Mouse (Mus musculus): ENCODE results near the gene Gjc2. TPM values are rescaled to one million over a fixed set of nuclear protein-coding genes. Genes with fewer than 3 reads are reported as not detected.
A peak's percentile ranks its signal among the peaks of the same experiment; 100 is the strongest.

The Gjc2 gene
- polyA plus RNA-seq, 1 experiment from 2014 or later = not detected

GRCm38 (mm10) chr11:59169807-59170206 lies 13.2 kb downstream of the Gjc2 start:
- H3K4me2 ChIP-seq (ENCODE audit: low read depth) = no peak overlapping the region
- peaks cover 6% of the 10 kb centered on the region for H3K27me3 ChIP-seq (ENCODE audit: control insufficient read depth, insufficient read depth, low read length)
- no peak overlapping the region for H3K9ac ChIP-seq (ENCODE audit: low read length)
- H3K27ac ChIP-seq (ENCODE audit: low read depth, low read length) = no peak overlapping the region
- H3K4me3 ChIP-seq (ENCODE audit: low read depth, low read length) = no peak overlapping the region
- H3K36me3 ChIP-seq (ENCODE audit: control insufficient read depth, insufficient read depth, low read length) = no peaks in the 10 kb centered on the region
- no peaks in the 10 kb centered on the region for H3K9me3 ChIP-seq (ENCODE audit: control insufficient read depth, low read length)
- no peaks in the 10 kb centered on the region for H3K4me1 ChIP-seq (ENCODE audit: control insufficient read depth, insufficient read depth, low read length)
- ATAC-seq (ENCODE audit: insufficient read depth, low FRiP score, low TSS enrichment) (no peak), DNase-seq (ENCODE audit: low spot score) (no peak)
- WGBS = 71% methylated on average over 3 of the region's 3 CpGs

DNA sequence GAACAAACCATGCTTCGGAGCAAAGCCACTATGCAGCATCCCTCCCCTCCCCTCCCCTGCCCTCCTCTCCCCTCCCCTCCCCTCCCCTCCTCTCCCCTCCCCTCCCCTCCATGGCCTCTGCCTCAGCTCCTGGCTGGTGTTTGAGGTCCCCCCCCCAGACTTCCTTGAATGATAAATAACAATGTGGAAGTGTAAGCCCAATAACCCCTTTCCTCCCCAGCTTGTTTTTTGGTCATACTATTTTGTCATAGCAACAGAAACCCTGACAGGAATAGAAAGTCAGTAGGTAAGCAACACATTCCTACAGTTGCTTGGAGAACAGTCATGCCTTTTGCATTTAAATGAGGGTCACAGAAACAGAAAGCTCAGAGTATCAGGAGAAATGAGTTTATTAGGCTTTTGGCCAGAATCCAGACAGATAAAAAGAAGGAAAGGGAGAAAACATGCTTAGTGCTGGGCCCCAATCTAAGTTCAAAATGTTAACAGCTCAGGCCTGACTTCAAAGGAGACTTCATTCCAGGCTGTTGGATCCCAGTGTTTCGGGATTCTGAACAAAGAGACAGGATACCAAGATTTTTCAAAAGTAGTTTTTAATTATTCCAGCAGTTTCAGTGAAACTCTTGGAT lies 17.3 kb downstream of the Gjc2 start:
- no peak for ATAC-seq (ENCODE audit: insufficient read depth, low FRiP score, low TSS enrichment)
- Histone ChIP-seq H3K27ac (ENCODE audit: low read depth, low read length) (no peak overlapping the region), H3K9me3 (ENCODE audit: control insufficient read depth, low read length) (no peaks in the 10 kb centered on the region), H3K9ac (ENCODE audit: low read length) (no peak overlapping the region), H3K4me3 (ENCODE audit: low read depth, low read length) (no peak overlapping the region), H3K36me3 (ENCODE audit: control insufficient read depth, insufficient read depth, low read length) (no peaks in the 10 kb centered on the region), H3K4me1 (ENCODE audit: control insufficient read depth, insufficient read depth, low read length) (peaks cover 3% of the 10 kb centered on the region; the same call in 1 of the 2 replicates), H3K27me3 (ENCODE audit: control insufficient read depth, insufficient read depth, low read length) (no peaks in the 10 kb centered on the region), H3K4me2 (ENCODE audit: low read depth) (no peak overlapping the region)
- 64% methylated on average over 2 of the region's 2 CpGs for WGBS
- no peak for DNase-seq (ENCODE audit: low spot score)

DNA sequence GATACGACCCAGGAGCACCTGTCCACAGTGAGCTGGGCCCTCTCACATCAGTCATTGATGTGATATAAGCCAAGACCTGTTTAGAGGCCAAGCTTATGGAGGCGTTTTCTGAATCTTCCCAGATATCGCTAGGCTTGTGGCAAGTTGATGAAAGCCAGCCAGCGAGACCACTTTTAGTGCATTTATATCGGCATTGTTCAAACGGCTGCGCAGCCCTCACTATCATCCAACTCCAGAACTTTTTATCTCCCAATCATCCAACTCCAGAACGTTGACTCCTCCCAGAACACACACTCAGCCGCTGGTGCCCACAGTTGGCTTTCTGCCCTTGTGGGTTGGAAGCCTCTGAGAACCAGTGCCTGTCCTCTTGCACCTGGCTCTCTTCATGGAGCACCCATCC lies 18.6 kb downstream of the Gjc2 start:
- Histone ChIP-seq H3K4me1 (ENCODE audit: control insufficient read depth, insufficient read depth, low read length) (peaks cover 3% of the 10 kb centered on the region; the same call in 1 of the 2 replicates), H3K9me3 (ENCODE audit: control insufficient read depth, low read length) (no peaks in the 10 kb centered on the region), H3K9ac (ENCODE audit: low read length) (peak overlapping the region; percentile 32; the same call in 1 of the 2 replicates), H3K36me3 (ENCODE audit: control insufficient read depth, insufficient read depth, low read length) (no peaks in the 10 kb centered on the region), H3K27ac (ENCODE audit: low read depth, low read length) (0 out of 2 replicates have a peak overlapping the region, but pooled peaks have one; percentile 88), H3K4me2 (ENCODE audit: low read depth) (peak overlapping the region; percentile 70), H3K27me3 (ENCODE audit: control insufficient read depth, insufficient read depth, low read length) (no peaks in the 10 kb centered on the region), H3K4me3 (ENCODE audit: low read depth, low read length) (no peak overlapping the region; the same call in 1 of the 2 replicates)
- no peak for DNase-seq (ENCODE audit: low spot score)
- 84% methylated on average over 9 of the region's 9 CpGs for WGBS
- ATAC-seq (ENCODE audit: insufficient read depth, low FRiP score, low TSS enrichment) = no peak

GRCm38 (mm10) chr11:59163255-59164236 lies 19.5 kb downstream of the Gjc2 start, which contains the start of gene Iba57:
Gene Iba57, minus strand, starts transcription at chr11:59163739.
- DNase-seq (ENCODE audit: low spot score) = peak; percentile 99
- Histone ChIP-seq H3K27me3 (ENCODE audit: control insufficient read depth, insufficient read depth, low read length) (no peaks in the 10 kb centered on the region), H3K4me1 (ENCODE audit: control insufficient read depth, insufficient read depth, low read length) (peaks cover 3% of the 10 kb centered on the region; the same call in 1 of the 2 replicates), H3K9me3 (ENCODE audit: control insufficient read depth, low read length) (no peaks in the 10 kb centered on the region), H3K36me3 (ENCODE audit: control insufficient read depth, insufficient read depth, low read length) (no peaks in the 10 kb centered on the region), H3K4me3 (ENCODE audit: low read depth, low read length) (peak within 1 kb of the TSS; percentile 58), H3K9ac (ENCODE audit: low read length) (peak within 1 kb of the TSS; percentile 73), H3K27ac (ENCODE audit: low read depth, low read length) (peak within 1 kb of the TSS; percentile 88), H3K4me2 (ENCODE audit: low read depth) (peak within 1 kb of the TSS; percentile 70)
- WGBS = 2% methylated on average over 59 of the region's 68 CpGs
- ATAC-seq (ENCODE audit: insufficient read depth, low FRiP score, low TSS enrichment) = peak; percentile 99

GRCm38 (mm10) chr11:59162443-59163254 lies 20.4 kb downstream of the Gjc2 start:
- DNase-seq (ENCODE audit: low spot score) (peak; percentile 20), ATAC-seq (ENCODE audit: insufficient read depth, low FRiP score, low TSS enrichment) (no peak; the same call in 1 of the 2 replicates)
- Histone ChIP-seq H3K4me1 (ENCODE audit: control insufficient read depth, insufficient read depth, low read length) (peaks cover 3% of the 10 kb centered on the region; the same call in 1 of the 2 replicates), H3K9ac (ENCODE audit: low read length) (0 out of 2 replicates have a peak overlapping the region, but pooled peaks have one; percentile 2), H3K4me2 (ENCODE audit: low read depth) (peak overlapping the region; percentile 70), H3K36me3 (ENCODE audit: control insufficient read depth, insufficient read depth, low read length) (no peaks in the 10 kb centered on the region; the same call in 1 of the 2 replicates), H3K9me3 (ENCODE audit: control insufficient read depth, low read length) (no peaks in the 10 kb centered on the region), H3K27me3 (ENCODE audit: control insufficient read depth, insufficient read depth, low read length) (no peaks in the 10 kb centered on the region), H3K27ac (ENCODE audit: low read depth, low read length) (peak overlapping the region; percentile 88), H3K4me3 (ENCODE audit: low read depth, low read length) (peak overlapping the region; percentile 58)
- WGBS = 60% methylated on average over 9 of the region's 9 CpGs

DNA sequence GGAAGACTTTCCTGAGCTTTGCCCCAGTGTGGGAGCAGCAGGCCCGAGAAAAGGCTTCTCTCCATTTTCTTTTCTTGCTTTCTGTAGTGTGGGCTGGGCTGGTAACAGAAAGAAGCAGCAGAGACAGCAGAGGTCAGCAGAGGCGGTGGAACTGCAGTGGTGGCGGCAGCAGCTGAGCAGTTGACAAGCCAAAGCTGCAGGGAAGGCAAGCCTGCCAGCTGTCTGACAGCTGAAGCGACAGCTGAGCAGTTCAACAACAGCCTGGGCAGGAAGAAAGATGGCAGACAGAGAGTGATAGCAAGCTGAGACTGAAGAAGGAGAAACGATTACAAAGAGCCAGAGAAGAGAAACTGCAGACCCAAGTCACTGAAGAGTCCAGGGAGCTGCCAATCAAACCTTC lies 21.6 kb downstream of the Gjc2 start:
- H3K4me3 ChIP-seq (ENCODE audit: low read depth, low read length) = no peak overlapping the region
- H3K4me2 ChIP-seq (ENCODE audit: low read depth) = no peak overlapping the region
- no peak for ATAC-seq (ENCODE audit: insufficient read depth, low FRiP score, low TSS enrichment)
- H3K27ac ChIP-seq (ENCODE audit: low read depth, low read length) = no peak overlapping the region
- 77% methylated on average over 5 of the region's 5 CpGs for WGBS
- no peaks in the 10 kb centered on the region for H3K27me3 ChIP-seq (ENCODE audit: control insufficient read depth, insufficient read depth, low read length)
- H3K9me3 ChIP-seq (ENCODE audit: control insufficient read depth, low read length) = no peaks in the 10 kb centered on the region
- DNase-seq (ENCODE audit: low spot score) = no peak
- peaks cover 3% of the 10 kb centered on the region; the same call in 1 of the 2 replicates for H3K4me1 ChIP-seq (ENCODE audit: control insufficient read depth, insufficient read depth, low read length)
- H3K9ac ChIP-seq (ENCODE audit: low read length) = no peak overlapping the region
- no peaks in the 10 kb centered on the region; the same call in 1 of the 2 replicates for H3K36me3 ChIP-seq (ENCODE audit: control insufficient read depth, insufficient read depth, low read length)

DNA sequence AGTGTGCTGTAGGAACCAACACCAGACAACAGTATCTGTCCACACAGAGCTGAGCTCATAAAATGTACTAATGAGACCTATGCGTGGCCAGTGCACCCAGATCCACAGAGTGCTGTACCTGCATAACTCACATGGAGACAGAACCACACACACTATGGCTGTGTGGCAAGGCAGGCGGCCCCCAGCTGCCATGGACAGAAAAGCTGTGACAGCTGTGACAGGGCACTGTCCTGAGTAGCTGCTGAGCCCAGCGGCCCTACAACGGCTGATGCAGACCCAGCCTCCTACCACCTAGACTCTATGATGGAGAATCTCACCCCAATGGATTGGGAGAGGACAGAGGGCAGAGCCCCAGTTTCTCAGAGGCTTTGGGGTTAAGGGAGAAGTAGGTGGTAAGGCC lies 23.5 kb downstream of the Gjc2 start:
- Histone ChIP-seq H3K36me3 (ENCODE audit: control insufficient read depth, insufficient read depth, low read length) (no peaks in the 10 kb centered on the region; the same call in 1 of the 2 replicates), H3K27ac (ENCODE audit: low read depth, low read length) (no peak overlapping the region), H3K9me3 (ENCODE audit: control insufficient read depth, low read length) (no peaks in the 10 kb centered on the region), H3K4me3 (ENCODE audit: low read depth, low read length) (no peak overlapping the region), H3K4me1 (ENCODE audit: control insufficient read depth, insufficient read depth, low read length) (peaks cover 3% of the 10 kb centered on the region; the same call in 1 of the 2 replicates), H3K9ac (ENCODE audit: low read length) (no peak overlapping the region), H3K4me2 (ENCODE audit: low read depth) (no peak overlapping the region), H3K27me3 (ENCODE audit: control insufficient read depth, insufficient read depth, low read length) (no peaks in the 10 kb centered on the region)
- ATAC-seq (ENCODE audit: insufficient read depth, low FRiP score, low TSS enrichment) = no peak
- WGBS = 93% methylated on average over 4 of the region's 4 CpGs
- no peak for DNase-seq (ENCODE audit: low spot score)

DNA sequence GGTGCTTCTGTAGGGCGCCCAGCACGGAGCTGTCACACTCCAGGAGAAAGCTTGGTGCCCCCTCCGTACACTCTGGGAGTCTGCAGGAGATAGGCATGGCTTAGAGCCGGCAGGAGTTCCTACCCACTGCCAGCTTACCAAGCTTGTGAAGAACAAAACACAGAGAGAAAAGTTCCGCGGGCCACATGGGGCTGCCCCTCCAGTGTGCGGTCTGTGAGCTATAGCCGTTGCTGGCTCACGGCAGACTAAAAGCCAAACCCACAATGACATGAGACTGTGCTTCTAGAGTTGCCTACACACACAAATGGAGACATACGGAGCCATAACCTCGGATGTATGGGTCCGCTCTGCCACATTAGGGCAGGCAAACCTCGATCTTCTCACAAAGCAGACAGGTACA lies 23.9 kb downstream of the Gjc2 start:
- Histone ChIP-seq H3K4me1 (ENCODE audit: control insufficient read depth, insufficient read depth, low read length) (peaks cover 2% of the 10 kb centered on the region; the same call in 1 of the 2 replicates), H3K4me3 (ENCODE audit: low read depth, low read length) (no peak overlapping the region), H3K4me2 (ENCODE audit: low read depth) (no peak overlapping the region), H3K9me3 (ENCODE audit: control insufficient read depth, low read length) (no peaks in the 10 kb centered on the region), H3K27me3 (ENCODE audit: control insufficient read depth, insufficient read depth, low read length) (no peaks in the 10 kb centered on the region), H3K27ac (ENCODE audit: low read depth, low read length) (no peak overlapping the region), H3K9ac (ENCODE audit: low read length) (no peak overlapping the region), H3K36me3 (ENCODE audit: control insufficient read depth, insufficient read depth, low read length) (no peaks in the 10 kb centered on the region; the same call in 1 of the 2 replicates)
- ATAC-seq (ENCODE audit: insufficient read depth, low FRiP score, low TSS enrichment) (no peak), DNase-seq (ENCODE audit: low spot score) (no peak)
- 91% methylated on average over 13 of the region's 13 CpGs for WGBS

Measured in neural tube, embryonic 11.5 days (tissue).